Mouse (Mus musculus): ENCODE data around the gene Hcn1. TPM values are rescaled to one million over a fixed set of nuclear protein-coding genes. Genes with fewer than 3 reads are reported as not detected.

The Hcn1 gene
- polyA plus RNA-seq, 1 experiment: 0.15 TPM

- Histone ChIP-seq H3K27me3 (ENCODE audit: control insufficient read depth, insufficient read depth, low read length, poor library complexity, severe bottlenecking) (0 out of 2 replicates have a peak, but pooled peaks cover 2% of the 10 kb centered on the region), H3K9ac (ENCODE audit: low read depth, poor library complexity, severe bottlenecking) (peak overlapping the region; percentile 87), H3K36me3 (ENCODE audit: control insufficient read depth, insufficient read depth, low read length, poor library complexity, severe bottlenecking) (no peaks in the 10 kb centered on the region), H3K4me3 (ENCODE audit: low read depth, low read length) (peak overlapping the region; percentile 62), H3K9me3 (replicated peaks; ENCODE audit: control insufficient read depth, insufficient read depth, low read length, poor library complexity, severe bottlenecking) (peaks cover 9% of the 10 kb centered on the region; the same call in 1 of the 2 replicates), H3K27ac (ENCODE audit: insufficient read depth, low read length) (no peak overlapping the region), H3K4me1 (ENCODE audit: control insufficient read depth, insufficient read depth, low read length) (no peaks in the 10 kb centered on the region)
- TF ChIP-seq EP300 (IDR thresholded peaks at IDR 0.05; ENCODE audit: insufficient read depth, low read depth, low read length): no peak
- no peak for TF ChIP-seq CTCF (IDR thresholded peaks at IDR 0.05; ENCODE audit: low read depth, low read length)
- TF ChIP-seq POLR2A (IDR thresholded peaks at IDR 0.05; ENCODE audit: insufficient read depth, low read length): no peak
These were observed 668 bp downstream of the Hcn1 start for GRCm38 (mm10) chr13:117602617-117603358.

DNA sequence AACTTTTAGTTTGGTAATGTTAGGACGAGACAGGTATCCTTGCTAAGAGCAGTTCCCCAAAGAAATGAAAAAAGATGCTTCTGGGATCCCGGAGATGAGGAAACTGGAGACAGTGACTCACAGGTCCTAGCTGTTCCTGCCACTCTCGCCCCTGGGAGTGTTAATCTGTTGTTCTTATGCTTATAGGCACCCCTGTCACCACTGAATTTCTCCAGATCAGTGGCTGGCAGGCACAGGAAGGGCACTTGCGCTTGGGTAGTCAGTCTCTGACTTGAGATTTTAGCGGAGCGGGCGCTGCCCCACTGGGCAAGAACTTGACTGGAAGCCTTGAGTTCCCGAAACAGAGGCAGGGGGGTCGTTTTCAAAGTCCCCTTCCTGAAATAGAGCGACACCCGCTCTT is 1.3 kb downstream of the Hcn1 start:
- Histone ChIP-seq H3K9me3 (replicated peaks; ENCODE audit: control insufficient read depth, insufficient read depth, low read length, poor library complexity, severe bottlenecking) (peaks cover 9% of the 10 kb centered on the region; the same call in 1 of the 2 replicates), H3K27ac (ENCODE audit: insufficient read depth, low read length) (no peak overlapping the region), H3K36me3 (ENCODE audit: control insufficient read depth, insufficient read depth, low read length, poor library complexity, severe bottlenecking) (no peaks in the 10 kb centered on the region), H3K9ac (ENCODE audit: low read depth, poor library complexity, severe bottlenecking) (no peak overlapping the region), H3K27me3 (ENCODE audit: control insufficient read depth, insufficient read depth, low read length, poor library complexity, severe bottlenecking) (0 out of 2 replicates have a peak, but pooled peaks cover 2% of the 10 kb centered on the region), H3K4me3 (ENCODE audit: low read depth, low read length) (no peak overlapping the region), H3K4me1 (ENCODE audit: control insufficient read depth, insufficient read depth, low read length) (no peaks in the 10 kb centered on the region)
- TF ChIP-seq EP300 (IDR thresholded peaks at IDR 0.05; ENCODE audit: insufficient read depth, low read depth, low read length) (no peak), POLR2A (IDR thresholded peaks at IDR 0.05; ENCODE audit: insufficient read depth, low read length) (no peak), CTCF (IDR thresholded peaks at IDR 0.05; ENCODE audit: low read depth, low read length) (no peak)

DNA sequence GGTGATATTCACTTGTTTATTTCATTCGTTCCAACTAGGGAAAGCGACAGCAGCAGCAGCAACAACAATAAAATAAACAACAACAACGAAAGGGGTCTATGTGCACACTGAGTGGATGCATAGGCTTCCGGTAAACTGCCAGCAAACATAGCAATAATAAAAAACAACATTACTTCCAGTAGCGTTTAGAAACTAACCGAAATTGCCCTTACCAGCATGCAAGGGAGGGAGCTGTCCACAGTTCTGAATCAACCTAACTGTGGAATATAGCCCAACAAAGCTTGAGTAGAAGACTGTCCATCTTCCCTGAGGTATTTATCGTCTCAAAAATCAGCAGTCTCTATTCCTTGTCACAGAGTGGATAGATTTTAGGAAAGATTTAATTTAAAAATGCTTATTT is 2.0 kb downstream of the Hcn1 start:
- TF ChIP-seq POLR2A (IDR thresholded peaks at IDR 0.05; ENCODE audit: insufficient read depth, low read length): no peak
- TF ChIP-seq CTCF (IDR thresholded peaks at IDR 0.05; ENCODE audit: low read depth, low read length): no peak
- no peak for TF ChIP-seq EP300 (IDR thresholded peaks at IDR 0.05; ENCODE audit: insufficient read depth, low read depth, low read length)
- H3K27ac ChIP-seq (ENCODE audit: insufficient read depth, low read length): no peak overlapping the region
- H3K9ac ChIP-seq (ENCODE audit: low read depth, poor library complexity, severe bottlenecking): no peak overlapping the region
- H3K4me3 ChIP-seq (ENCODE audit: low read depth, low read length): no peak overlapping the region
- 0 out of 2 replicates have a peak, but pooled peaks cover 2% of the 10 kb centered on the region for H3K27me3 ChIP-seq (ENCODE audit: control insufficient read depth, insufficient read depth, low read length, poor library complexity, severe bottlenecking)
- H3K36me3 ChIP-seq (ENCODE audit: control insufficient read depth, insufficient read depth, low read length, poor library complexity, severe bottlenecking): no peaks in the 10 kb centered on the region
- H3K4me1 ChIP-seq (ENCODE audit: control insufficient read depth, insufficient read depth, low read length): no peaks in the 10 kb centered on the region
- peaks cover 9% of the 10 kb centered on the region; the same call in 1 of the 2 replicates for H3K9me3 ChIP-seq (replicated peaks; ENCODE audit: control insufficient read depth, insufficient read depth, low read length, poor library complexity, severe bottlenecking)

- no peak overlapping the region for H3K4me3 ChIP-seq (ENCODE audit: low read depth, low read length)
These were observed 3.0 kb downstream of the Hcn1 start for GRCm38 (mm10) chr13:117604971-117605750.

GRCm38 (mm10) chr13:117611881-117612280 is 9.8 kb downstream of the Hcn1 start:
- H3K36me3 ChIP-seq (ENCODE audit: control insufficient read depth, insufficient read depth, low read length, poor library complexity, severe bottlenecking): no peaks in the 10 kb centered on the region

More at GRCm38 (mm10) chr13:117604971-117605750, 3.0 kb downstream of the Hcn1 start:
- TF ChIP-seq CTCF (IDR thresholded peaks at IDR 0.05; ENCODE audit: low read depth, low read length) (no peak), POLR2A (IDR thresholded peaks at IDR 0.05; ENCODE audit: insufficient read depth, low read length) (no peak), EP300 (IDR thresholded peaks at IDR 0.05; ENCODE audit: insufficient read depth, low read depth, low read length) (no peak)
- no peak overlapping the region for H3K27ac ChIP-seq (ENCODE audit: insufficient read depth, low read length)
- H3K27me3 ChIP-seq (ENCODE audit: control insufficient read depth, insufficient read depth, low read length, poor library complexity, severe bottlenecking): 0 out of 2 replicates have a peak, but pooled peaks cover 2% of the 10 kb centered on the region
- peaks cover 9% of the 10 kb centered on the region; the same call in 1 of the 2 replicates for H3K9me3 ChIP-seq (replicated peaks; ENCODE audit: control insufficient read depth, insufficient read depth, low read length, poor library complexity, severe bottlenecking)
- H3K4me1 ChIP-seq (ENCODE audit: control insufficient read depth, insufficient read depth, low read length): no peaks in the 10 kb centered on the region
- H3K9ac ChIP-seq (ENCODE audit: low read depth, poor library complexity, severe bottlenecking): no peak overlapping the region
- no peaks in the 10 kb centered on the region for H3K36me3 ChIP-seq (ENCODE audit: control insufficient read depth, insufficient read depth, low read length, poor library complexity, severe bottlenecking)

More at GRCm38 (mm10) chr13:117611881-117612280, 9.8 kb downstream of the Hcn1 start:
- no peaks in the 10 kb centered on the region for H3K9me3 ChIP-seq (replicated peaks; ENCODE audit: control insufficient read depth, insufficient read depth, low read length, poor library complexity, severe bottlenecking)
- H3K27ac ChIP-seq (ENCODE audit: insufficient read depth, low read length): no peak overlapping the region
- H3K9ac ChIP-seq (ENCODE audit: low read depth, poor library complexity, severe bottlenecking): no peak overlapping the region
- no peaks in the 10 kb centered on the region for H3K4me1 ChIP-seq (ENCODE audit: control insufficient read depth, insufficient read depth, low read length)
- no peaks in the 10 kb centered on the region for H3K27me3 ChIP-seq (ENCODE audit: control insufficient read depth, insufficient read depth, low read length, poor library complexity, severe bottlenecking)
- TF ChIP-seq EP300 (IDR thresholded peaks at IDR 0.05; ENCODE audit: insufficient read depth, low read depth, low read length): no peak
- TF ChIP-seq CTCF (IDR thresholded peaks at IDR 0.05; ENCODE audit: low read depth, low read length): no peak
- no peak for TF ChIP-seq POLR2A (IDR thresholded peaks at IDR 0.05; ENCODE audit: insufficient read depth, low read length)
- no peak overlapping the region for H3K4me3 ChIP-seq (ENCODE audit: low read depth, low read length)

Data from ES-Bruce4 (cell line).